Mouse (Mus musculus) bone marrow macrophage, adult 2 months (primary cell): Measurements from ENCODE around the gene Tnni1.

ENCODE experiments used
- CTCF ChIP-seq: IDR thresholded peaks from 2 replicates; pipeline ENCODE4 v1.5.1; 2012; ENCODE audit warnings: low read depth, mild to moderate bottlenecking, low read length, moderate library complexity
- POLR2A ChIP-seq: IDR thresholded peaks from 2 replicates; pipeline ENCODE4 v1.6.1; 2012; ENCODE audit warnings: mild to moderate bottlenecking, low read depth, low read length, borderline replicate concordance

DNA sequence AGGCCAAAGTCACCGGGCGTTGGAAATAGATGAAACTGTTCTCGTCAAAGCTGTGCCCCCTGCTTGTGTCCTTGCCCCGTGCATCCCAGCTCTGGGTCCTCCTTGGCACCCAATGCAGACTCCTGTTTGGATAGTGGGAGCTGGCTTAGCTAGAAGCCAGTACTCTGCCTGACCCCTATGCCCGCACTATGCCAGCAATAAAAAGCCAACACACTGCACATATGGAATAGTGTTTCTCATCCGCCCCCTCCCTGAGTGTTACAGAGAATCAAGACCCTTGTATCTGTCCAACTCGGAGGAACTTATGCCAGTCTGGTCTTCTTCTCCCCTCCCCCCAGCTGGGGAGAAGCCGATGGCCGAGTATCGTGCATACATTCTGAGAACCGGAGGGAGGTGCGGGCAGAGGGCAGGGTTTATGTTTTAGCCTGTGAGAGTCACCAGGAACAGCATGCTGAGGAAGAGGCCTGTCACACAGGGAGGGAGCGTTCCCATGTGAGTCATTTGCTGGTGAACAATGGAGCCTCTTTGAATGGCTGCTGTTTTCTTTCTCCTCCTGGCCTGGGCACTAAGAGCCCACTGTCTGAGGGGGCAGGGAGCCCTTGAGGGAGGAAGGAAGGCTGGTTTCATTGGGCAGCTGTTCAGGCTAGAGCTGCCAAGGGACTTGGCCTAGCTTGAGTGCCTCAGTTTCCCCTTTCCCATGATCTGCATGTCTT lies 73.0 kb downstream of the Tnni1 start:
- TF ChIP-seq POLR2A (no peak), CTCF (no peak)
